Mouse (Mus musculus): ENCODE results near the gene Sec23b. TPM values are rescaled to one million over a fixed set of nuclear protein-coding genes. Genes with fewer than 3 reads are reported as not detected.

Gene Sec23b
- polyA plus RNA-seq, 1 experiment from 2014 or later, result 66.2 TPM

Small RNAs within 50 kb of the gene (microRNA-seq; reads per million reads assigned to microRNA genes)
- not detected for gene Gm24823

Other genes with a start within 250 kb of the Sec23b start
- not detected in 2 replicates for gene Ovol2, start 224.1 kb upstream of the Sec23b start, polyA plus RNA-seq (2015; fragmentation: Nextera tagmentation; extraction: Ambion mirVana)
- 29.1 and 30.7 TPM in 2 replicates for gene Kat14, start 187.2 kb upstream of the Sec23b start, polyA plus RNA-seq (2015; fragmentation: Nextera tagmentation; extraction: Ambion mirVana)
- 0.51 and 2.9 TPM in 2 replicates for gene Pet117, start 187.2 kb upstream of the Sec23b start, polyA plus RNA-seq (2015; fragmentation: Nextera tagmentation; extraction: Ambion mirVana)
- gene Dzank1, start 28.8 kb upstream of the Sec23b start, polyA plus RNA-seq (2015; fragmentation: Nextera tagmentation; extraction: Ambion mirVana), result 17.8 and 20.3 TPM in 2 replicates
- gene Polr3f, start 28.5 kb upstream of the Sec23b start, polyA plus RNA-seq (2015; fragmentation: Nextera tagmentation; extraction: Ambion mirVana), result 25.3 and 27.9 TPM in 2 replicates
- gene Rbbp9, start 5.4 kb upstream of the Sec23b start, polyA plus RNA-seq (2015; fragmentation: Nextera tagmentation; extraction: Ambion mirVana), result 57.7 and 59.3 TPM in 2 replicates
- gene Smim26, start 37.8 kb downstream of the Sec23b start, polyA plus RNA-seq (2015; fragmentation: Nextera tagmentation; extraction: Ambion mirVana), result 53.0 and 53.2 TPM in 2 replicates
- gene Dtd1, start 43.7 kb downstream of the Sec23b start, polyA plus RNA-seq (2015; fragmentation: Nextera tagmentation; extraction: Ambion mirVana), result 141 and 148 TPM in 2 replicates

Data from midbrain, embryonic 15.5 days (tissue).